Mouse (Mus musculus) bone marrow, adult 2 months (tissue): Measurements from ENCODE around the gene Asns.

Experiments used
- CTCF ChIP-seq: fragments of 200-500 bp; IDR thresholded peaks from 2 replicates; pipeline ENCODE4 v1.5.1; 2011; ENCODE audit warnings: low read length, control low read depth; ENCODE audit not compliant: control insufficient read depth, insufficient read depth
- POLR2A ChIP-seq: fragments of 200-500 bp; IDR thresholded peaks from 2 replicates; pipeline ENCODE4 v1.6.1; 2011; ENCODE audit warnings: low read depth, mild to moderate bottlenecking, control low read depth, low read length, borderline replicate concordance; ENCODE audit not compliant: control insufficient read depth

- TF ChIP-seq CTCF = no peak
- TF ChIP-seq POLR2A = no peak
These were observed 7.0 kb downstream of the Asns start for GRCm38 (mm10) chr6:7686047-7686446.
